Mouse (Mus musculus): ENCODE results near the gene Pdgfa. TPM values are rescaled to one million over a fixed set of nuclear protein-coding genes. Genes with fewer than 3 reads are reported as not detected.
A peak's percentile ranks its signal among the peaks of the same experiment; 100 is the strongest.

Pdgfa gene
- polyA plus RNA-seq, 1 experiment from 2014 or later, result 69.5 TPM

DNA sequence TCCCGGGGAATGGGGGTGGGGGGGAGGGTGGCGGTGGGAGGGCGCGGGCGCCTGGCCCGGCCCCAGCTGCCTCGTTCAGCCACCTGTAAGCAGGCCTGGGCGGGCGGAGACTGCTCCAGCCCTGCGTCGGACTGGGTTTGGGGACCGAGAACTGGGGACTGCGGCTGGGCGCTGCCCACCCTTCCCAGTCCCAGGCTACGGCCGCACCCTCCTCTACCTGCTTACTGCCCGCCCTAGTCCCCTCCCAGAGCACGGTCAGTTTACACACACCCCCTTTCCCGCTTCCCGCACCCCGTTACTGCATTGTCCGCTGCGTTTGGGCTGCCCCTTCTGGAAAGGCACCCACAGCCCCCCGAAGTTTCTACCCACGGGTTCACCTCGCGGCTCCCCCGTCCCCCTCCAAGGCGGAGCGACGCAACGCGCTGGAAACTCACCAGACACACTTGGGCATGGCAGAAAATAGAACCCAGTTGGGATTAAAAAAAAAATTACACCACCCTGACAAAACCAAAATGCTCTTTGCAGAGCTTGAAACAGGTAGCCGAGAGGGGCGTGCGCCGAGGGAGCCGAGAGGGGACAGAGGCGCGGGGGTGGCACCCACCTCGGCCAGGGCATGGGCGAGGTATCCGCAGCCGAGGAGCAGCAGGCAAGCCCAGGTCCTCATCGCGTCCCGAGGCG is 2.9 kb downstream of the Pdgfa start:
- peaks cover 75% of the 10 kb centered on the region for H3K4me1 ChIP-seq

DNA sequence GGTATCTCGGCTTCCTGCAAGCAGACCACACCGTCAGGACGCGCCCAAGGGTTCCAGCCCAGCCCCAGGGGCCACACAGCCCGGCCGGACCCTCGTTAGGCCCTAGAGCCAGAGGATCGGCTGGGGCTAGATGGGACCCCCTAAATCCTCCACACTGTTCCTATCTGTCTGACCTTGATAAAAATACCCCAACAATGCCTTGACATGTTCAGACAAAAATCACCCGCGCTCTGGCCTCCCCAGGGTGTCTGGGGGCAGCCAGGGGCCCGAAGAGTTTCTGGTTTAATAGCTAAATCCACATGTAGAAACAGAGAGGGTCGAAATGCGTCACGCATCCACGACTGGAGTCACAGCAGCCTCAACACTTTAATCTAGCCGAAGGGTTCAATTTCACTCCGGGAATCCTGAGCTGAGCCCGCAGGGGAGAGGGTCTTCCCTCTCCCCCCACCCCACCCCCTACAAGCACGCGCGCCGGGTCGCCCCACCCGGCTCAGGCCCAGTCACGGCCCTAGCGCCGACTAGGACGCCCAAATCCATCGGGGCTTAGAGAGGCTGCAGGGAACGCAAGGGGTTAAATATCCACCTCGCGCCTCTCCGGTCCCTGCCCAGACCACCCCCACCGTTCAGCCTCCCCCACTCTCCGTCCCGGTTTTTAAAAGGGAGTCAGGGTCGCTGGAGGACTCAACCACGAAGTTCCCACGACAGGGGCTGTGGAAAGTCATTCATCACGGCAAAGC is 3.6 kb downstream of the Pdgfa start:
- ATAC-seq (ENCODE audit: insufficient number of reproducible peaks, low FRiP score, low TSS enrichment, low read depth), result no peak
- peak overlapping the region; percentile 93 for H3K4me2 ChIP-seq (replicated peaks)
- no peaks in the 10 kb centered on the region for H3K9me3 ChIP-seq (replicated peaks)
- H3K36me3 ChIP-seq, result no peaks in the 10 kb centered on the region
- H3K4me3 ChIP-seq (replicated peaks), result peak overlapping the region; percentile 85
- peaks cover 77% of the 10 kb centered on the region for H3K4me1 ChIP-seq
- H3K27me3 ChIP-seq, result peaks cover 52% of the 10 kb centered on the region
- H3K9ac ChIP-seq, result peak overlapping the region; percentile 72
- H3K27ac ChIP-seq (replicated peaks), result peak overlapping the region; percentile 94; the same call in 1 of the 2 replicates
- under 1% methylated on average over 40 of the region's 40 CpGs for WGBS

More for the DNA sequence above, 2.9 kb downstream of the Pdgfa start:
- H3K9me3 ChIP-seq (replicated peaks), result no peaks in the 10 kb centered on the region
- H3K36me3 ChIP-seq, result no peaks in the 10 kb centered on the region
- H3K27ac ChIP-seq (replicated peaks), result peak overlapping the region; percentile 94
- H3K4me2 ChIP-seq (replicated peaks), result peak overlapping the region; percentile 93
- under 1% methylated on average over 48 of the region's 48 CpGs for WGBS
- peak overlapping the region; percentile 72 for H3K9ac ChIP-seq
- no peak for ATAC-seq (ENCODE audit: insufficient number of reproducible peaks, low FRiP score, low TSS enrichment, low read depth)
- H3K27me3 ChIP-seq, result peaks cover 59% of the 10 kb centered on the region
- peak overlapping the region; percentile 85 for H3K4me3 ChIP-seq (replicated peaks)

DNA sequence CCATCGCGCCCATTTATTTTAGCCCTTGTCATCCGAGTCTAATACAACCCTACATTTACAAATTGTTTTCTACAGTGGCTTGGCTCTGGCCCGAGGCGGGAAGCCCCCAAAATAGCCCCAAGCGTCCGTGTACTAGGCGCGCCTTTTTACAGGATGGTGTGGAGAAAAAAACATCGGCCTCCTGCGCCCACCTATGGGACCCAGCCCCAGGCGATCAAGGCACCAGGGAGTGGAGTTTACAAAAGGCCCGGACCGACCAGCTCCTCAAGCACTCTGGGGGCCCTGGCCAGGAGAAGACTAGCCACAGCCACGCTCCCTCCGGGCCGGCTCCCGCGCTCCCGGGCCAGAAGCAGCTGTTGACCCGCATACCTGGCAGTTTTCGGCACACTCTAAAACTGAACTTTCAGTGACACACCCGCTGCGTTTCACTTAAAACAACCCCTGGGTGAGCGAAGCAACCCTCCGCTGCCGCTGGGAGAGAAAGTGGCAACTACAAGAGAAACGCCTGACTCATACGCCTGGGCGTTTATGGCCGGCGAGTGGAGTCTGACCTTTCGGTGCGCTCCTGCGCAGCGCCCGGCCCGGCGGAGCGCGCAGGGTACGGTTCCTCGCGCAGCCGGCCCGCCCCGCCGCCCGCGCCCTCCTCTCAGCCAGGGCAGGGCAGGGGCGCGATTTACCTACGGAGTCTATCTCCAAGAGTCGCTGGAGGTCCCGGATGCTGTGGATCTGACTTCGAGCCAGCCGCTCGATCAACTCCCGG is 4.4 kb downstream of the Pdgfa start:
- Histone ChIP-seq H3K9me3 (replicated peaks) (no peaks in the 10 kb centered on the region), H3K4me1 (peaks cover 77% of the 10 kb centered on the region), H3K27ac (replicated peaks) (peak overlapping the region; percentile 13; the same call in 1 of the 2 replicates), H3K27me3 (peaks cover 44% of the 10 kb centered on the region), H3K4me3 (replicated peaks) (peak overlapping the region; percentile 85), H3K36me3 (no peaks in the 10 kb centered on the region), H3K4me2 (replicated peaks) (peak overlapping the region; percentile 93), H3K9ac (peak overlapping the region; percentile 72)
- 3% methylated on average over 59 of the region's 59 CpGs for WGBS
- ATAC-seq (ENCODE audit: insufficient number of reproducible peaks, low FRiP score, low TSS enrichment, low read depth), result no peak

DNA sequence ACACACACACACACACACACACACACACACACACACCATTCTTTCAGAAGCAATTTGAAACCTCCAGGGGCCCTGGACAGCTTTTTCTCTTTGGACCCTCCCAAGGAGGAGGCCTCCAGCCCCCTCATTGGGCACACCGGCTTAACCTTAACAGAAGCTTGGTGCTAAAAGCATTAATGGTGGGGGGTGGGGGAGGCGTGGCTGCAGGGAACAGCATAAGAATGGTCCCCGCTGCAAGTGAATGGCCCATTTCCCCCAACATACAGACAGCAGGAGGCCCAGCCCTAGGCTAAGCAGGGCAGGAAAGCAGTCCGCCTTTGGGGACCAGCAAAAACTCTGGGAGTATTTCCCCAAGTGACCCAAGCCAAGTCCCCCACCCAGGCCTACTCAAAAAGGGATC is 5.4 kb downstream of the Pdgfa start:
- Histone ChIP-seq H3K36me3 (peaks cover 8% of the 10 kb centered on the region; the same call in 1 of the 2 replicates), H3K4me2 (replicated peaks) (peak overlapping the region; percentile 93), H3K9ac (no peak overlapping the region), H3K4me1 (peaks cover 74% of the 10 kb centered on the region), H3K9me3 (replicated peaks) (no peaks in the 10 kb centered on the region), H3K27me3 (peaks cover 35% of the 10 kb centered on the region), H3K27ac (replicated peaks) (0 out of 2 replicates have a peak overlapping the region, but pooled peaks have one; percentile 9), H3K4me3 (replicated peaks) (peak overlapping the region; percentile 85; the same call in 1 of the 2 replicates)
- WGBS, result 42% methylated on average over 4 of the region's 4 CpGs
- no peak for ATAC-seq (ENCODE audit: insufficient number of reproducible peaks, low FRiP score, low TSS enrichment, low read depth)

DNA sequence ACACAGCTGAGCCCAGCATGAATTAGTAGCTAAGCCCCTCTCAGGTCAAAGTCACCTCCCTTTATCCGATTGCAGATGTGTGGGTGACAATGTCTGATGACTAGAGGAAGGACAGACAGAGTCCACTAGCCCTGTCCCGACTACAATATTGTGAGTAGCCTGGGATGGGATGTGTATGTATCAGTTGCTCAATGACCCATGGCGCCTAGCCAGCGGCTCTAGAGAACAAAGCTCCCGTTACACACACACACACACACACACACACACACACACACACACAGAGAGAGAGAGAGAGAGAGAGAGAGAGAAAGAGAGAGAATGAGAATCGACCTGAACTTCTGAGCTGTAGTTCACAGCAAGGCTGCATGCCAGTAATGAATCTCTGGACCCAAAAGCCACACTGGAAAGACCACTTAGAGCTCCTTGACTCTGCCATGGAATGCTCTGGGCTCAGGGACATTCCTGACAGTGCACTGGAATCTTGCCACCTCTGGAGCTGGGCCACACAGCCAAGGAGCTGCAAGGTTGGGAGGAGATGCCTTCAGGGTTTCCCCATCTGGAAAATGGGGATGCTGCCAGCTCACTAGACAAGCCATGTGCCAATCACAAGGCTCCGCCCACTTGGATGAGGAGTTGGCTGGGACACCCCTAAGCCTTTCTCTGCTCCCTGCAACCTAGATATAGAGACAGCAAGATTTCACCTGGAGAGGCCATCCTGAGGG is 6.3 kb downstream of the Pdgfa start:
- 58% methylated on average over 7 of the region's 7 CpGs for WGBS
- Histone ChIP-seq H3K9ac (no peak overlapping the region), H3K27me3 (peaks cover 26% of the 10 kb centered on the region), H3K27ac (replicated peaks) (no peak overlapping the region), H3K36me3 (peaks cover 17% of the 10 kb centered on the region), H3K9me3 (replicated peaks) (no peaks in the 10 kb centered on the region), H3K4me3 (replicated peaks) (no peak overlapping the region), H3K4me2 (replicated peaks) (no peak overlapping the region), H3K4me1 (peaks cover 65% of the 10 kb centered on the region)
- ATAC-seq (ENCODE audit: insufficient number of reproducible peaks, low FRiP score, low TSS enrichment, low read depth), result no peak

DNA sequence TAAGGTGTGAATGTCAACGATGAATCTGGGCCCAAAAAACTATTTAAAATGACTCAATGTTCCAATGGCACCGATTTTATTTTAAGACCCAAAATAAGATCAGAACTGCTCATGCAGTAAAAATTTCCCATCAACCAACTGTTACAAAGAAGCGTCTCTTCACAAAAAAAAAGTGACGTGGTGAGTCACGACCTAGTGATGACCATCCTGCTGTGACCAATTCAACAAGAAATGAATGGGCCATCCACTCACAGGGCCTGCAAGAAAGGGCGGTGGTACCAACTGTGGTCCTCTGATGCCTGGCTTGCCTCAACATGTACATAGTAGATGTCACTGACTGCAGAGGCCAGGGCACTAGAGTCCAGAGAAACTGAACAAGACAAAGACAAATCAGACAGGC is 7.6 kb downstream of the Pdgfa start:
- H3K9me3 ChIP-seq (replicated peaks), result no peaks in the 10 kb centered on the region
- H3K9ac ChIP-seq, result no peak overlapping the region
- 72% methylated on average over 6 of the region's 6 CpGs for WGBS
- H3K4me3 ChIP-seq (replicated peaks), result no peak overlapping the region
- peaks cover 61% of the 10 kb centered on the region for H3K4me1 ChIP-seq
- peaks cover 25% of the 10 kb centered on the region for H3K27me3 ChIP-seq
- no peak for ATAC-seq (ENCODE audit: insufficient number of reproducible peaks, low FRiP score, low TSS enrichment, low read depth)
- H3K4me2 ChIP-seq (replicated peaks), result no peak overlapping the region
- no peak overlapping the region for H3K27ac ChIP-seq (replicated peaks)
- H3K36me3 ChIP-seq, result peaks cover 29% of the 10 kb centered on the region

DNA sequence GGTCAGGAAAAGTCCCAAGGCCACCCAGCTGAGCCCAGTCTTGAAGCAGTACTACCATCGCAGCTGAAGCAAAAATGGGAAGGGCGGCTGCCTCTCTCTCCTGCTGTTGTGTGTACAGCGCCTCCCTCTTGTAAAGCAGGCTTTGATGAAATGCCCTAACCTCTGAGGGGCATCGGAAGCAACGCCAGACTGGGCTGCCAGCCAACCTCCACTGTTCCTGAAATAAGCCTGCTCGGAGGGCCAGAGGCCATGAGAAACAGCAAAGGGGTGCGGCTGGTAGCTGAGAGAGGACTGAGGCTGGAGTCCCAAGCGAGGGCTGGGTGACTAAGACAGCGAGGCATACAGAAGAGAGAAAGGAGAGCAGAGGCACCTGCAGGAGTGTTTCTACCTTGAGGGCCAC is 8.4 kb downstream of the Pdgfa start:
- H3K9ac ChIP-seq, result no peak overlapping the region
- H3K9me3 ChIP-seq (replicated peaks), result no peaks in the 10 kb centered on the region
- H3K27ac ChIP-seq (replicated peaks), result peak overlapping the region; percentile 44; the same call in 1 of the 2 replicates
- H3K36me3 ChIP-seq, result peaks cover 37% of the 10 kb centered on the region
- no peak overlapping the region for H3K4me3 ChIP-seq (replicated peaks)
- 0 out of 2 replicates have a peak overlapping the region, but pooled peaks have one; percentile 9 for H3K4me2 ChIP-seq (replicated peaks)
- 0 out of 2 replicates have a peak, but pooled peaks have one; percentile 8 for ATAC-seq (ENCODE audit: insufficient number of reproducible peaks, low FRiP score, low TSS enrichment, low read depth)
- 38% methylated on average over 9 of the region's 9 CpGs for WGBS
- peaks cover 24% of the 10 kb centered on the region for H3K27me3 ChIP-seq
- H3K4me1 ChIP-seq, result peaks cover 53% of the 10 kb centered on the region

DNA sequence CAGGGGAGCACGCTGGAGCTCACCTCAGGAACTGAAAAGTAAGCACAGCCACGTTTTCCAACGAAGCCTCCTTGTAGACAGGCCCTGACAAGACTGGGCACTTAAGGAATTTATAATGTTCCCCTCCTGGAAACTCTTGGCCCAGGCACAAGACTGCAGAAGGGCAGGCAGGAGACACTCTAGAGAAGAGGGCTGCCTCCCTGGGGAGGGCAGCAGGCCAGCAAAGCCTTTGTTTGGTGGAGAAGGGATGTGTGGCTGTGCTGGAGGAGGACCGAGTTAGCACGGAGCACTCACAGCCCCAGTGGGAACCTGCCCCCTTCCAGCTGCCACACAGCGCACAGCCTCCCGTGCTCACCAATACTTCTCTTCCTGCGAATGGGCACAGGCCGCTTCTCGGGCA is 9.2 kb downstream of the Pdgfa start:
- H3K36me3 ChIP-seq, result peaks cover 43% of the 10 kb centered on the region
- peaks cover 47% of the 10 kb centered on the region for H3K4me1 ChIP-seq
- peaks cover 18% of the 10 kb centered on the region for H3K27me3 ChIP-seq
- 59% methylated on average over 10 of the region's 10 CpGs for WGBS
- no peak overlapping the region for H3K4me3 ChIP-seq (replicated peaks)
- peak overlapping the region; percentile 40; the same call in 1 of the 2 replicates for H3K27ac ChIP-seq (replicated peaks)
- H3K4me2 ChIP-seq (replicated peaks), result 0 out of 2 replicates have a peak overlapping the region, but pooled peaks have one; percentile 9
- no peak overlapping the region for H3K9ac ChIP-seq
- H3K9me3 ChIP-seq (replicated peaks), result no peaks in the 10 kb centered on the region
- no peak; the same call in 1 of the 2 replicates for ATAC-seq (ENCODE audit: insufficient number of reproducible peaks, low FRiP score, low TSS enrichment, low read depth)

DNA sequence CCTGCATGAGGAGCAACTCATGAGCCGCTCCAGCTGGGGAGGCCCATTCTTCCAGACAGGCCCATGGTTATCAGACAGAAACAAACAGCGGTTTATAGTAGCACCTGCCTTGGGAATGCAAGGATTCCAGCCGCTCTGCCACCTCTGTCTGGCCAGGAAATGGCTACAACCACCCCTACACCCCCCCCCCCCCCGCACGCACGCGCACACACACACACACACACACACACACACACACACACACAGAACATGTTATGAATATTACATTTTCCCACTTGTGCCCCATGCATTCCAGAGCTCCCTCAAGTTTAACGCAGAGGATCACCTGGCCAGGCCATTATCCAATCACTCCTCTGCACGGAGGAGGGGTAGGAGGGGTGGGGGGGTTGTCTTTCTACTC is 15.2 kb downstream of the Pdgfa start:
- H3K4me1 ChIP-seq, result peaks cover 22% of the 10 kb centered on the region; the same call in 1 of the 2 replicates
- no peaks in the 10 kb centered on the region for H3K9me3 ChIP-seq (replicated peaks)
- no peak overlapping the region for H3K9ac ChIP-seq
- H3K36me3 ChIP-seq, result peaks cover 53% of the 10 kb centered on the region
- no peaks in the 10 kb centered on the region for H3K27me3 ChIP-seq
- WGBS, result 57% methylated on average over 5 of the region's 9 CpGs
- no peak overlapping the region for H3K27ac ChIP-seq (replicated peaks)
- H3K4me2 ChIP-seq (replicated peaks), result no peak overlapping the region
- no peak for ATAC-seq (ENCODE audit: insufficient number of reproducible peaks, low FRiP score, low TSS enrichment, low read depth)
- no peak overlapping the region for H3K4me3 ChIP-seq (replicated peaks)

DNA sequence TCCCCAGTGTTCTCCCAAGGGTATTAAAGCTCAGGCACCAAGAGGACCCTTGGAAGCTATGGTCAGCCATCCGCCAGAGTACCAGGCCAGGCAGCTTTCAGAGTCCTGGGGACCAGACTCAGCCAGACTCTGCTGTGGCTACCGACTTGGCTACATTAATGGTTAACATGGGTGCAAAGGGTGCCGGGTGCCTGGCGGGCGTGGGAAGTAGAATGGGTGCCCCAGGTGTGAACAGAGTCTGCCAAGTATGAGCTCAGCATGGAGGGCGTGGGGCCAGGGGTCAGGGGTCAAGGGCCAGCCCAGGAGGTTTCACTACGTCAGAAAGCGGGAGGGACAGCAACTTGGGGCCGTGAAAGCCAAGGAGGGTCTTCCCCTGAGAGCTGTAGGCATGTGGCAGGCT is 16.6 kb downstream of the Pdgfa start:
- Histone ChIP-seq H3K4me3 (replicated peaks) (no peak overlapping the region), H3K4me2 (replicated peaks) (no peak overlapping the region), H3K27me3 (no peaks in the 10 kb centered on the region), H3K4me1 (peaks cover 22% of the 10 kb centered on the region; the same call in 1 of the 2 replicates), H3K9ac (no peak overlapping the region), H3K9me3 (replicated peaks) (no peaks in the 10 kb centered on the region), H3K36me3 (peaks cover 49% of the 10 kb centered on the region), H3K27ac (replicated peaks) (no peak overlapping the region)
- 76% methylated on average over 9 of the region's 9 CpGs for WGBS
- ATAC-seq (ENCODE audit: insufficient number of reproducible peaks, low FRiP score, low TSS enrichment, low read depth), result no peak
